Mouse (Mus musculus) neural tube, embryonic 15.5 days (tissue): ENCODE results near the gene Eng. TPM values are rescaled to one million over a fixed set of nuclear protein-coding genes. Genes with fewer than 3 reads are reported as not detected.

Source experiments
- ATAC-seq: fragments of 200-750 bp; cut with Nextera tagmentation; 2 replicates; pipeline ENCODE4 v1.8.0; 2017; ENCODE audit warnings: mild to moderate bottlenecking, moderate TSS enrichment, moderate library complexity; ENCODE audit not compliant: low FRiP score
- H3K27ac ChIP-seq: fragments of 300-500 bp; sonication (generic); replicated peaks from 2 replicates; pipeline ENCODE4 v1.5.1; 2015; ENCODE audit warnings: mild to moderate bottlenecking, inconsistent platforms
- H3K27me3 ChIP-seq: fragments of 300-500 bp; sonication (generic); replicated peaks from 2 replicates; pipeline ENCODE4 v1.6.1; 2015; ENCODE audit warnings: inconsistent platforms
- H3K36me3 ChIP-seq: fragments of 300-500 bp; sonication (generic); 2 replicates; pipeline ENCODE4 v1.6.1; 2015; ENCODE audit warnings: inconsistent platforms
- H3K4me1 ChIP-seq: fragments of 300-500 bp; sonication (generic); 2 replicates; pipeline ENCODE4 v1.6.1; 2015; ENCODE audit warnings: inconsistent platforms
- H3K4me2 ChIP-seq: fragments of 300-500 bp; sonication (generic); 2 replicates; pipeline ENCODE4 v1.6.1; 2015; ENCODE audit warnings: inconsistent platforms, mild to moderate bottlenecking, moderate library complexity
- H3K4me3 ChIP-seq: fragments of 300-500 bp; sonication (generic); replicated peaks from 2 replicates; pipeline ENCODE4 v1.5.1; 2015; ENCODE audit warnings: mild to moderate bottlenecking, inconsistent platforms
- H3K9ac ChIP-seq: fragments of 300-500 bp; sonication (generic); replicated peaks from 2 replicates; pipeline ENCODE4 v1.6.1; 2015; ENCODE audit warnings: mild to moderate bottlenecking, inconsistent platforms
- H3K9me3 ChIP-seq: fragments of 300-500 bp; sonication (generic); replicated peaks from 2 replicates; pipeline ENCODE4 v1.6.1; 2016; ENCODE audit warnings: inconsistent platforms
- WGBS: fragments of 180-500 bp; shearing (Covaris S2); methylation state at CpG from one replicate; pipeline ENCODE4 v1.1.7; 2015; ENCODE audit warnings: mixed read lengths; 5-methylcytosine and 5-hydroxymethylcytosine counted together
- polyA plus RNA-seq: library from polyadenylated mRNA; unstranded; fragments of >200 nt; fragmentation: Nextera tagmentation; extraction: Ambion mirVana; gene quantifications from 2 replicates; pipeline ENCODE4 v1.2.1, GENCODE M21; 2015

The Eng gene
- polyA plus RNA-seq, 1 experiment from 2014 or later: 29.6 TPM

- 90% methylated on average over 14 of the region's 14 CpGs for WGBS
- no peaks in the 10 kb centered on the region for H3K27me3 ChIP-seq
- H3K4me2 ChIP-seq: no peak overlapping the region
- ATAC-seq: no peak
- H3K4me1 ChIP-seq: no peaks in the 10 kb centered on the region
- no peak overlapping the region for H3K9ac ChIP-seq
- H3K27ac ChIP-seq: no peak overlapping the region
- no peak overlapping the region for H3K4me3 ChIP-seq
- no peaks in the 10 kb centered on the region for H3K9me3 ChIP-seq
- H3K36me3 ChIP-seq: peaks cover 31% of the 10 kb centered on the region
Observed at GRCm38 (mm10) chr2:32700966-32701743, 54.8 kb downstream of the Eng start.

- Histone ChIP-seq H3K4me1 (no peaks in the 10 kb centered on the region), H3K36me3 (peaks cover 49% of the 10 kb centered on the region), H3K9me3 (no peaks in the 10 kb centered on the region), H3K4me3 (no peak overlapping the region), H3K9ac (no peak overlapping the region), H3K27me3 (no peaks in the 10 kb centered on the region), H3K4me2 (no peak overlapping the region), H3K27ac (no peak overlapping the region)
- 97% methylated on average over 8 of the region's 8 CpGs for WGBS
- no peak for ATAC-seq
Observed at GRCm38 (mm10) chr2:32703046-32703445, 56.7 kb downstream of the Eng start.

- H3K27me3 ChIP-seq: no peaks in the 10 kb centered on the region
- H3K27ac ChIP-seq: no peak within 1 kb of the TSS
- no peak within 1 kb of the TSS for H3K4me2 ChIP-seq
- H3K9ac ChIP-seq: no peak within 1 kb of the TSS
- H3K4me3 ChIP-seq: no peak within 1 kb of the TSS
- ATAC-seq: no peak
- H3K36me3 ChIP-seq: peaks cover 58% of the 10 kb centered on the region
- no peaks in the 10 kb centered on the region for H3K4me1 ChIP-seq
- 70% methylated on average over 2 of the region's 2 CpGs for WGBS
- no peaks in the 10 kb centered on the region for H3K9me3 ChIP-seq
Observed at GRCm38 (mm10) chr2:32704021-32704421, 57.6 kb downstream of the Eng start, which contains the start of gene Fpgs. TSS of gene Fpgs (minus strand) at chr2:32704145.

- no peaks in the 10 kb centered on the region for H3K27me3 ChIP-seq
- H3K9ac ChIP-seq: no peak overlapping the region
- no peak overlapping the region for H3K4me2 ChIP-seq
- no peak for ATAC-seq
- H3K27ac ChIP-seq: no peak overlapping the region
- H3K36me3 ChIP-seq: peaks cover 68% of the 10 kb centered on the region
- H3K4me3 ChIP-seq: no peak overlapping the region
- WGBS: 89% methylated on average over 7 of the region's 7 CpGs
- H3K4me1 ChIP-seq: peaks cover 5% of the 10 kb centered on the region; the same call in 1 of the 2 replicates
- no peaks in the 10 kb centered on the region for H3K9me3 ChIP-seq
Observed at GRCm38 (mm10) chr2:32705018-32705417, 58.6 kb downstream of the Eng start.

- WGBS: 95% methylated on average over 6 of the region's 6 CpGs
- Histone ChIP-seq H3K9me3 (no peaks in the 10 kb centered on the region), H3K9ac (no peak overlapping the region), H3K4me3 (no peak overlapping the region), H3K36me3 (peaks cover 75% of the 10 kb centered on the region), H3K4me2 (no peak overlapping the region), H3K4me1 (peaks cover 20% of the 10 kb centered on the region), H3K27ac (no peak overlapping the region), H3K27me3 (no peaks in the 10 kb centered on the region)
- ATAC-seq: no peak
Observed at GRCm38 (mm10) chr2:32706971-32707370, 60.6 kb downstream of the Eng start.

- ATAC-seq: no peak
- no peak overlapping the region for H3K27ac ChIP-seq
- no peak overlapping the region for H3K9ac ChIP-seq
- 48% methylated on average over 3 of the region's 3 CpGs for WGBS
- H3K9me3 ChIP-seq: no peaks in the 10 kb centered on the region
- no peak overlapping the region for H3K4me2 ChIP-seq
- H3K4me1 ChIP-seq: peaks cover 23% of the 10 kb centered on the region
- no peak overlapping the region for H3K4me3 ChIP-seq
- H3K27me3 ChIP-seq: no peaks in the 10 kb centered on the region
- peaks cover 66% of the 10 kb centered on the region for H3K36me3 ChIP-seq
Observed at GRCm38 (mm10) chr2:32708643-32709042, 62.2 kb downstream of the Eng start.

- Histone ChIP-seq H3K4me3 (no peak overlapping the region), H3K27me3 (no peaks in the 10 kb centered on the region), H3K27ac (no peak overlapping the region), H3K4me2 (no peak overlapping the region), H3K36me3 (peaks cover 59% of the 10 kb centered on the region), H3K9me3 (no peaks in the 10 kb centered on the region), H3K9ac (no peak overlapping the region), H3K4me1 (peaks cover 33% of the 10 kb centered on the region)
- WGBS: 96% methylated on average over 20 of the region's 20 CpGs
- no peak for ATAC-seq
Observed at GRCm38 (mm10) chr2:32709521-32710137, 63.2 kb downstream of the Eng start.

GRCm38 (mm10) chr2:32710425-32710824, 64.0 kb downstream of the Eng start:
- Histone ChIP-seq H3K9ac (no peak overlapping the region), H3K9me3 (no peaks in the 10 kb centered on the region), H3K36me3 (peaks cover 51% of the 10 kb centered on the region), H3K4me1 (peaks cover 39% of the 10 kb centered on the region), H3K27ac (no peak overlapping the region), H3K4me3 (no peak overlapping the region), H3K4me2 (no peak overlapping the region), H3K27me3 (no peaks in the 10 kb centered on the region)
- ATAC-seq: no peak
- 87% methylated on average over 5 of the region's 5 CpGs for WGBS

- Histone ChIP-seq H3K36me3 (peaks cover 40% of the 10 kb centered on the region), H3K9me3 (no peaks in the 10 kb centered on the region), H3K27ac (peak overlapping the region; percentile 99), H3K27me3 (no peaks in the 10 kb centered on the region), H3K9ac (peak overlapping the region; percentile 83), H3K4me3 (peak overlapping the region; percentile 93), H3K4me2 (peak overlapping the region; percentile 97), H3K4me1 (peaks cover 39% of the 10 kb centered on the region)
- no peak for ATAC-seq
- 31% methylated on average over 9 of the region's 9 CpGs for WGBS
Observed at GRCm38 (mm10) chr2:32711301-32712056, 65.1 kb downstream of the Eng start.

GRCm38 (mm10) chr2:32712108-32712551, 65.7 kb downstream of the Eng start:
- H3K9me3 ChIP-seq: no peaks in the 10 kb centered on the region

GRCm38 (mm10) chr2:32712586-32712933, 66.2 kb downstream of the Eng start:
- peak; percentile 90 for ATAC-seq
- 0% methylated on average over 28 of the region's 44 CpGs for WGBS

More at GRCm38 (mm10) chr2:32712108-32712551, 65.7 kb downstream of the Eng start:
- under 1% methylated on average over 41 of the region's 41 CpGs for WGBS
- peak overlapping the region; percentile 93 for H3K4me3 ChIP-seq
- no peaks in the 10 kb centered on the region for H3K27me3 ChIP-seq
- H3K27ac ChIP-seq: peak overlapping the region; percentile 99
- peaks cover 34% of the 10 kb centered on the region for H3K36me3 ChIP-seq
- H3K4me1 ChIP-seq: peaks cover 39% of the 10 kb centered on the region
- peak overlapping the region; percentile 83 for H3K9ac ChIP-seq
- peak; percentile 33; the same call in 1 of the 2 replicates for ATAC-seq
- H3K4me2 ChIP-seq: peak overlapping the region; percentile 97

More at GRCm38 (mm10) chr2:32712586-32712933, 66.2 kb downstream of the Eng start:
- no peaks in the 10 kb centered on the region for H3K9me3 ChIP-seq
- H3K4me1 ChIP-seq: peaks cover 39% of the 10 kb centered on the region
- H3K4me2 ChIP-seq: peak overlapping the region; percentile 97
- H3K4me3 ChIP-seq: peak overlapping the region; percentile 93
- peak overlapping the region; percentile 99 for H3K27ac ChIP-seq
- H3K27me3 ChIP-seq: no peaks in the 10 kb centered on the region
- H3K36me3 ChIP-seq: peaks cover 31% of the 10 kb centered on the region
- peak overlapping the region; percentile 83 for H3K9ac ChIP-seq
